Mouse (Mus musculus): ENCODE measurements around the gene Hist1h4i.
"Not testable (repeated sequence)": the region's sequence is repeated elsewhere in the genome, so short reads cannot be mapped to it uniquely, and the experiment has no call there.

GRCm38 (mm10) chr13:22084140-22084539, 43.0 kb upstream of the Hist1h4i start, which contains the start of gene Vmn1r188:
- not testable (repeated sequence) for TF ChIP-seq CTCF, EP300 (IDR thresholded peaks at IDR 0.05; ENCODE audit: low read depth)
